Mouse (Mus musculus): ENCODE measurements around the gene Cd82. TPM values are rescaled to one million over a fixed set of nuclear protein-coding genes. Genes with fewer than 3 reads are reported as not detected.
A peak's percentile ranks its signal among the peaks of the same experiment; 100 is the strongest.

The Cd82 gene
- polyA plus RNA-seq, 1 experiment, result 74.1 TPM

- Histone ChIP-seq H3K4me1 (ENCODE audit: control insufficient read depth, insufficient read depth, low read length) (peaks cover 8% of the 10 kb centered on the region; the same call in 1 of the 2 replicates), H3K27ac (ENCODE audit: insufficient read depth, low read depth, low read length) (no peak overlapping the region), H3K4me3 (ENCODE audit: insufficient read depth, low read length) (peak overlapping the region; percentile 40; the same call in 1 of the 2 replicates)
- TF ChIP-seq POLR2A (IDR thresholded peaks at IDR 0.05; ENCODE audit: borderline replicate concordance, low read depth, low read length), result no peak
- no peak; the same call in 1 of the 2 replicates for TF ChIP-seq CTCF (IDR thresholded peaks at IDR 0.05; ENCODE audit: low read depth, low read length)
Observed at GRCm38 (mm10) chr2:93470849-93471576, 8.1 kb upstream of the Cd82 start.

- Histone ChIP-seq H3K4me3 (ENCODE audit: insufficient read depth, low read length) (peak overlapping the region; percentile 40), H3K27ac (ENCODE audit: insufficient read depth, low read depth, low read length) (no peak overlapping the region), H3K4me1 (ENCODE audit: control insufficient read depth, insufficient read depth, low read length) (peaks cover 8% of the 10 kb centered on the region; the same call in 1 of the 2 replicates)
- TF ChIP-seq CTCF (IDR thresholded peaks at IDR 0.05; ENCODE audit: low read depth, low read length), result no peak
- TF ChIP-seq POLR2A (IDR thresholded peaks at IDR 0.05; ENCODE audit: borderline replicate concordance, low read depth, low read length), result no peak
Observed at GRCm38 (mm10) chr2:93470127-93470526, 7.2 kb upstream of the Cd82 start.

GRCm38 (mm10) chr2:93469118-93469517 is 6.2 kb upstream of the Cd82 start:
- Histone ChIP-seq H3K27ac (ENCODE audit: insufficient read depth, low read depth, low read length) (no peak overlapping the region), H3K4me1 (ENCODE audit: control insufficient read depth, insufficient read depth, low read length) (peaks cover 8% of the 10 kb centered on the region; the same call in 1 of the 2 replicates), H3K4me3 (ENCODE audit: insufficient read depth, low read length) (no peak overlapping the region)
- TF ChIP-seq CTCF (IDR thresholded peaks at IDR 0.05; ENCODE audit: low read depth, low read length) (no peak), POLR2A (IDR thresholded peaks at IDR 0.05; ENCODE audit: borderline replicate concordance, low read depth, low read length) (no peak)

DNA sequence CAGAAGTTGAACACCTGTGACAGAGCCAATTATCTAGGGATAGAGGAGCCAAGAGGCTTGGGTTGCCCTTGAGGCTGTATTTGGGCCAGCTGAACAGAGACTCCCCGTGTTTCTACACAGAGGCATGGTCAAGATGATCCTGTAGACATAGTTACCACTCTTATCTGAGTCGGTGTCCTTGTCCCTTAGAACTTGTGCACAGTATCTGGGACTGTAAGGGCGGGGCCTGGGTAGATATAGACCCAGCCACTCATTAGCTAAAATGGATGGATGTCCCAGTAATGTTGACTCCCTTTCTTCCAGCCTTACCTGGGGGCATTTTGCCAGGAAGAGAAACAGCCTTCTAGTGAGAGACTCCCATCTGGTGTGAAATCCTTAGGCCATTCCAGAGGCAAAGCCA is 3.4 kb upstream of the Cd82 start:
- TF ChIP-seq CTCF (IDR thresholded peaks at IDR 0.05; ENCODE audit: low read depth, low read length) (no peak), POLR2A (IDR thresholded peaks at IDR 0.05; ENCODE audit: borderline replicate concordance, low read depth, low read length) (no peak)
- Histone ChIP-seq H3K4me1 (ENCODE audit: control insufficient read depth, insufficient read depth, low read length) (peaks cover 12% of the 10 kb centered on the region), H3K4me3 (ENCODE audit: insufficient read depth, low read length) (no peak overlapping the region), H3K27ac (ENCODE audit: insufficient read depth, low read depth, low read length) (no peak overlapping the region)

DNA sequence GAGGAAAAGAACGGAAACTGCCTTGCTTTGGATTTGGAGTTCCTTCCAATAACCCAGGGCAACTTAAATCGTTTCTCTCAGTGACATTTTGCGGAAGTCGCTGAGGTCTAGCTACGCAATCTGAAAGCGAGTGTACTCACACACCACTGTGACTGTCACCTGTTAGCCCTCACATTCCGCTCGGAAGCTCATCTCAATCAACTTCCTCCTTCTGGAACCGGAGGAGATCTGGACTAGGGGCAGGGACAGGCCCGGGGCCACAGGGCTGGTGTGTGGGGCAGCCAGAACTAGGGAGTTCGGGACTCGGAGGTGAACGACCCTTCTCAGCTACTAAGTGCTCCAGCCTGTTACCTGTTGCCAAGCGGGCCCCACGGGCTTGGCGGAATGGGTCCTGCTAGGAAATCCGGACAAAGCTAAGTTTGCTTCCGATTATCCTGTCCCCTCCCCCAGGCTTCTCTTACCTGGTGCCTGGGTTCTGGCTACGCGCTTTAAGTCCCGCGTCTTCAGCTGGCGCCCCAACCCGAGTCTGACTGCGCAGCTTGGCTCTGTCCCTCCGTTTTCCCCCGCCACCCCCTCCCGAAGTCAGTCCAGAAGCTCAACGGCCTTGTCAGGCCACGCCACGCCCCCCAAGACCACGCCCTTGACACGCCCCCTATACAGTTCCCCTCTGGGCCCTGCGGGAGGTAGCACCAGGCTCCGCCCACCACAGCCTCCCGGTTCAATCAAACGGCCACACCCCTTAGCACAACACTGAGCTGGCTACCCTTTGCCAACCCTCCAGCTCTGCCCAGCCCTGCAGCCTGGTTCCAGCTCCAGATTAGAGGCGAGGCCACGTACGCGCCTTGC is 848 bp downstream of the Cd82 start:
- Histone ChIP-seq H3K27ac (ENCODE audit: insufficient read depth, low read depth, low read length) (peak overlapping the region; percentile 73), H3K4me1 (ENCODE audit: control insufficient read depth, insufficient read depth, low read length) (peaks cover 44% of the 10 kb centered on the region), H3K4me3 (ENCODE audit: insufficient read depth, low read length) (peak overlapping the region; percentile 77)
- no peak; the same call in 1 of the 2 replicates for TF ChIP-seq POLR2A (IDR thresholded peaks at IDR 0.05; ENCODE audit: borderline replicate concordance, low read depth, low read length)
- TF ChIP-seq CTCF (IDR thresholded peaks at IDR 0.05; ENCODE audit: low read depth, low read length), result no peak

DNA sequence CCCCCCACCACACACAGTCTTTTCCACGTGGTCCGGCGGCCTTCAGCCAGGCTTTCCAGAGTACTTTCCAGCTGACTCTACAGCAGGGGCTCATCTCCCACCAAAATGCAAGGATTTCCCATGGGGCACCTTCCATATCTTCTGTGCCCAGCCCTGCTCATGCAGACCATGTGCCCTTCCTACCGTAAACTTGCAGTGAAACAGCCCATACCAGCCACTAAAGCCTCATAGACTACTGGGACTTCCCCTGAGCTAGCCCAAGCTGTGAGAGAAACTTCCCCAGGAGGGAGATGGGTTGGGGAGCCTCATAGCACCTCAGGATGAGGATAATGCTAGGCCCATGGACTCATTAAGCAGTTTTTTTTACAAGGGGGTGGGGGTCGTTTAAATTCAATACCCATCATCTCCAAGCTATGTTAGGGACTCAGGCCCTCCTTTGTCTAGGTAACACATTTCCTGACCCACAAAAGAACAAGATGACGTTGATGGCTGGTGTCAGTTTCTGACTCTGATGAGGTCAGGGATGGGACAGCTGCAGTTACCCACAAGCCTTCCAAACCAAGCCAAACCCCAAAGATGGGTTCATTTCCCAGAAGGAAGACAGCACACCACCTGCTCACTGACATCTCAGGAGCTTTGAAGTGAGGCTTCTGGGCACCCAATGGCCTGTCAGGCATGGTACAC is 2.0 kb downstream of the Cd82 start:
- H3K4me3 ChIP-seq (ENCODE audit: insufficient read depth, low read length), result peak overlapping the region; percentile 77
- no peak overlapping the region for H3K27ac ChIP-seq (ENCODE audit: insufficient read depth, low read depth, low read length)
- TF ChIP-seq POLR2A (IDR thresholded peaks at IDR 0.05; ENCODE audit: borderline replicate concordance, low read depth, low read length) (no peak), CTCF (IDR thresholded peaks at IDR 0.05; ENCODE audit: low read depth, low read length) (no peak)
- H3K4me1 ChIP-seq (ENCODE audit: control insufficient read depth, insufficient read depth, low read length), result peaks cover 56% of the 10 kb centered on the region

- H3K4me3 ChIP-seq (ENCODE audit: insufficient read depth, low read length), result no peak overlapping the region
- H3K4me1 ChIP-seq (ENCODE audit: control insufficient read depth, insufficient read depth, low read length), result peaks cover 56% of the 10 kb centered on the region
- H3K27ac ChIP-seq (ENCODE audit: insufficient read depth, low read depth, low read length), result peak overlapping the region; percentile 45
- TF ChIP-seq CTCF (IDR thresholded peaks at IDR 0.05; ENCODE audit: low read depth, low read length), result no peak
- no peak for TF ChIP-seq POLR2A (IDR thresholded peaks at IDR 0.05; ENCODE audit: borderline replicate concordance, low read depth, low read length)
Observed at GRCm38 (mm10) chr2:93459208-93459920, 3.6 kb downstream of the Cd82 start.

GRCm38 (mm10) chr2:93458332-93459207 is 4.4 kb downstream of the Cd82 start:
- TF ChIP-seq CTCF (IDR thresholded peaks at IDR 0.05; ENCODE audit: low read depth, low read length) (no peak), POLR2A (IDR thresholded peaks at IDR 0.05; ENCODE audit: borderline replicate concordance, low read depth, low read length) (no peak)
- no peak overlapping the region for H3K4me3 ChIP-seq (ENCODE audit: insufficient read depth, low read length)
- H3K27ac ChIP-seq (ENCODE audit: insufficient read depth, low read depth, low read length), result peak overlapping the region; percentile 45
- peaks cover 56% of the 10 kb centered on the region for H3K4me1 ChIP-seq (ENCODE audit: control insufficient read depth, insufficient read depth, low read length)
